Mouse (Mus musculus): ENCODE measurements around the gene Kcnh7.

Kcnh7 gene

GRCm38 (mm10) chr2:62935273-62935874, 248.7 kb downstream of the Kcnh7 start:
- no peak for DNase-seq

GRCm38 (mm10) chr2:62928494-62928893, 255.6 kb downstream of the Kcnh7 start:
- no peak for DNase-seq

DNA sequence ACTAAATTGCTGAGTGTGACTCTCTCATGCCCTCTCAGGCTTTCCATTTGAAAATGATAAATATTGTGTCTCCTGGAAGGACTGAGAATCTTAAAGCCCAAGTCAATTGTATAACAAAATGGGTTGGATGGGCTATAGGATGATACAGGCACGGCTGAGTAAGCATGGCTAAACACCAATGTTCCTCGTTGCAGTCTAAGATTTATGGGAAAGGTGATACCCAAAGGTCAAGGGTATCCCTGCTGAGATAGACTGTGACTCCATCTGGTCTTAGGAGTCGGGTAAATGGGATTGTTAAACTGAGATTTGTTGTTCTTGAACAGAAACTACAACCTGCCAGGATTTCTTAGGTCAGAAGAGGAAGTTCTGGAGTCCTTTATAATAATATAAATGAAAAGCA, 256.0 kb downstream of the Kcnh7 start:
- DNase-seq = no peak

DNA sequence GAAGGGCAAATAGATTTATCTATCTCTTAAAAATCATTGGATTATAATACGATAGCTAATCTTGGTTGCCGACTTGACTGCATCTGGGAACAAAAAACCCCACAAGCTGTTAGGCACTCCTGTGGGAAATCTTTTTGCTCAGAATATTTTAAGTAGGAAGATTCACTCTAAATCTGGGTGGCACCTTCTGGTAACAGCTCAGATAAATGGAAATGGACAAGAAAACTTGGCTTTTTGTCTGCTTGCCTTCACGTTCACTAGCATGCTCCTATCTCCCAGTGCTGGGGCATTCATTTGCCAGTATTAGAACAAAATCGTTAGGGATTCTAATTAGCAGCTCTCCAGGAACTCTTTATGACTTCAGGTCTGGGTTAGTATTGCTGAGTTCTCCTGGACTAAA, 260.3 kb downstream of the Kcnh7 start:
- DNase-seq = no peak

DNA sequence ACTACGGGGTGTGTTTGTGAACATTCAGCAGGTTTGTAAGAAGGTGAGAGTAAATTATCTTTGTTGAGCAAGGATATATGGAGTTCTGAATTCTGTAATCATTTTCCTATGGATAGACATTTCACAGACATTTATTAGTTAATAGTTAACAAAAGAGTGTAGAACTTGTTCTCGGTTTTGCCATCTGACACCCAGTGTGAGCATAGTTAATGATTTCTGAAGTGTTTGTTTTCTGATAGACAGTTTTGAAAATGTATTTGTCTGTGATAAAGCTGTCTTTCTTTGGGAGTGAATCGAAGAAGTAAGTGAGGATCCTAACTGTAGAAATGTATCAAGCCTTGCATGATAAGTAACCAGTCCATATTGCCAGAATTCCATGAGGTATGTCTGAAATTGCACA, 276.4 kb downstream of the Kcnh7 start:
- DNase-seq = no peak

DNA sequence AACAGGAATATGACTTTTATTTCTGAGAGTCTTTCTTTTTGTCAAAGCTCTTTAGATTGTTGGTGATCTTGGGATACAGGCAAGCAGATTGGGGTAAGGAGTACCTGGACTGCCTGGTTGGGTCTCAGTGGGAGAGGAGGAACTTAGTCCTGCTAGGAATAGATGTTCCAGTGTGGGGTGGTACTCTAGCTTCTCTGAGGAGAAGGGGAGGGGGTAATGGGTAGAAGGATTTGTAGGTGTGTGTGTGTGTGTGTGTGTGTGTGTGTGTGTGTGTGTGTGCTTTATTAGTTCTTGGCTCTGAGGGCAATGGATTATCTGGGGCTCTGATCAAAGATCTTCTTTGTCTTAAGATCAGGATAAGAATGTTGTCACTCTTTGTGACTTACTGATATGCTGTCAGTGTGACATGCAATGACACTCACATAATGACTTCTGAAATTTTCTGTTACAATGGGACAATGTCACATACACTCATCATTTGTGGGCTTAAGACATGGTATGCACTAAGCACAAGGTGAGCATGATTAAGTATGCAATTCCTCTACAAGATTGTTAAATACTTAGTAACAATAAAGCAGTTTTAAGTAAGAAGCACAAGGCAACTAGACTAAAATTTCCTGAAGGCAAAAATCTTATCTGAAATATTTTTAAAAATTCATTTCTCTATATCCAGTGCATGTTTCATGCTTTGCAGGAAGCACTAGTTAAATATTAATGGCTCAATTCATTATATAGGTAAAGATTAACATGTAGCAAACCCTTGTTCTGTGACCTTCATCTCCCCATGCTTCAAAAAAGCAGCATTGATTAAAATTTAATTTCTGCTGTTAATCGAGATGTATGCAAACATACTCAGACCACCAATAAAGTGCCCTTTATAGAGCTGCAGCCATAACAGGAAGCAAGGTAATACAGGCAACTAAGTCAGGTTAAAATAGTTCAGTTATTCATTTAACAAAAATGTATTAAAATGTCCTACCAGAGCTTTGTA, 281.4 kb downstream of the Kcnh7 start:
- DNase-seq = no peak

DNA sequence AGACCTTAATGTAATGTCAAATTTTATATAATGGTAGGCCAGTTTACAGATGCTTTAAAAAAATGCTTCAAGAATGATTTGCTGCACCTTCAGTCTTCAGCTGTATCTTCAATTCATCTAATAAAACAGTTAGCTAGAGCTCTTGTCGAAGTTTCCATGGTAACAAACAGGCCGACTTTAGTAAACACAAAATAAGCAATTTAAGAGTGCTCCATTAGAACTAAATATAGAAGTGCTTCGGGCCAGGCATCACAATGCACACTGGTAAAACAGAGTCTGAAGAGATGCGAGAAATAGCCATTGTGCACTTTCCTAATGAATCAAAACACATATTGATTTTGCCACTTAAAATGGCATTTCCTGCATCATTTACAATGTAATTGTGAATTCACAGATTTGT, 305.3 kb downstream of the Kcnh7 start:
- no peak for DNase-seq

DNA sequence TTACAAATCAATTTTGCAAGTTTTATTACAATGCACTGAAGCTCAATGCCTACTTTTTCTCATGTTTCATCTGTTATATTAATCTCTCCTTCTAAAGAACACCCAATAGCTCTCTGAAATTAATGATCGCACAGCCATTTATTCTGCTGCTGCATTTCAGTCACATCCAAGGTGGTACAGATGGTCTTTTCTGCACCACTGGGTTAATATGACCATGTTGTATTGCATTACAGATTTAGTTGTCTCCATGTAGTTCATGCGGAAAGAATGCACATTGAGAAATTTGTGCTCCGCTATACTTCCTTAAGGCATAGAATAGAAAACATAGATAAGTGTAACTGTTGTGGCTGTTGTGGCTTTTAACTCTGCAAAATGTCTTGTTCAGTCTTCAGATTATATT, 328.7 kb downstream of the Kcnh7 start:
- DNase-seq = no peak

GRCm38 (mm10) chr2:62842630-62843029, 341.5 kb downstream of the Kcnh7 start:
- no peak for DNase-seq

DNA sequence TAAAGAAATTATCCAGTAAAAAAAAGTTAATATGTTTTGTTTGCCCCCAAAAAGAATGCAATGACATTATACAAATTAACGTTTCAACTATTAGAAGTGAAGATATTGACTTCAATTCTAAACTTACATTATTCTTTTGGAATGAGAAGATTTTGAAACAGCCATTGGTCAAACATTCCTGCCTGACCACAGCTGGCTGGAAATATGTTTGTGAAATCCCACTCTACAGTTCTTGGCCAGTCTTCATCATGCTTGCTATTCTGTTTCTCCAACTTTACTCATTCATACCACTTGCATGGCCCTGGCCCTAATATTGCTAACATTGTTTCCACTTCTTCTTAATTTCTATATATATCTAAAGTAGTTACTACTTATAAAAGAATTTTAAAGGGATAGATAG, 349.8 kb downstream of the Kcnh7 start:
- DNase-seq = no peak

DNA sequence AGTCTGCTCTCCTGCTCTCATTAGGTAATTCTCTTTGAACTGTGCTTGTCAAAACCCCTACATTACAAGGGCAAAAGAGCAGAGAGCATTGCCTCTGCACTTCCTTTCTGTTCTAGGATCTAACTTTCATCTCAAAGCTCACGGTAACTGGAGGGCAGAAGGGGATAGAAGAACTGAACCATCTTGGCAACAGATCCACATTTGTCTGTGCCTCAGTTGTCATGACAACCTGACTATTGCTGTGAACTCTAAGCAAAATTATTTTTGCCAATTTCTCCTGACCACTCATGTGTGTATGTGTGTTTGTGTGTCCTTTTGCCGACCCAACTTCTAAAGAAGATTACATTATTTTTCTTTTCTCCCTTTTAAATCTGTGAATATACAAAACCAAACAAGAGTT, 364.9 kb downstream of the Kcnh7 start:
- DNase-seq = no peak

- no peak for DNase-seq
These were observed 368.1 kb downstream of the Kcnh7 start for GRCm38 (mm10) chr2:62816016-62816415.

GRCm38 (mm10) chr2:62808813-62809212, 375.3 kb downstream of the Kcnh7 start:
- no peak for DNase-seq

DNA sequence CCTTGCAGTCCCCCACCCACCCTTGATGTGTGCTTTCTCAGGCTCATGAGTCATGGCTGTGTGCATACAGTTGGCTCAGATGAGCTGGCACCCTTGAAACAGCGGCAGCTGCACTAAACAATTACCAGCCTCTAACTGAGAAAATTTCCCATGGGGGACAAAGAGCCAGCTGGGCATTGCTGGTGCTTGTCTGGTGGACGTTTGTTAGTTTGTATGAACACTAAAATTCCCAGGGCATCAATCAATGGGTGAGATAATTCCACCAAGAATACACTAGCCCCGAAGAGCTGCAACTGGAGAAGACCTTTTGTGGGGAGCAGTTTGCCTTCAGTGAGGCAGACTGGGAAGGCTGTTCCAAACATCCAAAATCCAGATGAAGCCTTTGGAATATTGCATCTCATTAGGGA, 376.6 kb downstream of the Kcnh7 start:
- DNase-seq = no peak

DNA sequence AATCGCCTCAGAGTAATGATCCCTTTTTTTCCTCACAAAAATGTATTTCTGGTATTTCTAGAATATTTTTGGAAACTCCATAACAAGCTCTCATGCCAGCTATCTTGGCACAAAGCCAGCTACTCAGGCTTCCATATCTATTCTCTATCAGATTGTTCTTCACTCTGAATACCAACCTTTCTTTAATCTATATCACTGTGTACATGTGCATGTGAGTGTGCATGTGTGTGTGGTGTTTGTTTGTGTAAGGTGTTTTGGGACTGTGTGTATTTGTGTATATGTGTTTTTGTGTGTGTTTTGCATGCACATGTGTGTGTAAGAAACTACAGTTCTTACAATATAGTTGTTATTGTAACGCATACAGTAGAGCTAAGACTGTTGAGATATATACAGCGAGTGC, 377.2 kb downstream of the Kcnh7 start:
- no peak for DNase-seq

DNA sequence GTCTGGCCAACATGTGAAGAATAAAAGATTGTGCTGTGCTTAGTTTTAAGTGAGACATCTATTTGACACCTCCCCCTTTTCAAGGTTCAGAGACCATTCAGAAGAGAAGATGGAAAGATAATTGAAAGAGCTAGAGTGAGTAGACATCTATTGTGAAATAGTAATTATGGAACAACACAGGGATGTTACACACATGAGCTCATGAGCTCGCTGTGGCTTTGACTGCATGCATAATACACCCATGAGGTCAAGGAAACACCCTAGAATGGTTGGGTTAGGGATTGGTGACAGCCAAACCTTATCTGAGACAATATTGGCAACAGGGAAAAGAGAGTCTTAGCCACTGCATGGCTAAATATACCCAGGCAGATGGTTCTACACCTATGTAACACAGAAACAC, 380.1 kb downstream of the Kcnh7 start:
- no peak for DNase-seq

- DNase-seq = no peak
These were observed 399.5 kb downstream of the Kcnh7 start for GRCm38 (mm10) chr2:62784460-62785038.

DNA sequence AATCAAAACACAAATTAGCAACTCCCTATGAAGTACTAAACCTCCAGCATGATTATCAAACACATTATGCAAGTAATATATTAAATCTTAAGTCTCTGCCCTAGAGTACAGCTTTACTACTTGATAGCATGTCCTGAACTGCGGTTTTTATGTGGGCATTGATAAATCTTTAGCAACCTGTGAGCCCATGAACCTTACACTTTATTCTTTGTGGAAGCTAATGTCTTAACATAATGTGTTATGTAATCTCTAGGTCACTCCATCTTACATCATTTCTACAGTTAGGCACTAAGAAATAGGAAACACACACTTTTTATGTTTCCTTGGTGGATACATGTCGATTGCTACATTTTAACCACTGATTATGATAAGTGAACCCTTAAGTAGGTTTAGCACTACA, 437.8 kb downstream of the Kcnh7 start:
- DNase-seq = no peak

DNA sequence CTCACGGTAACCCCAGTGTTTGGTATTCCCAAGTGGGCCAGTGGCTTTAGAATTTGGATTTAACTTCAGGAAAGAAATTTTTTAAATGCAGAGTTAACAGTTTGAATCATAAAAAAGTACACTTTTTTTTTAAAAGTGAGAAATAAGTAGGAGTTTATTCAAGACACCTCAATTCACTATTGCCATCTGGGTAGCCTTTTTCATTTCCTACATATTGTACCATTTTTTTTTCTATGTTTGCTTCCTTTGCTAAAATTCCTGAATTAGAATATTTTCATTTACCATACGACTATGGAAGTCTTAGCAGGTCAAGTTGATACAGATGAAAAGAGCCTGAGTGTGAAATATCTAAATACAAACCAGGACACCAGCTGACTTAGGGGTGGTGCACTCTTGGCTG, 441.0 kb downstream of the Kcnh7 start:
- no peak for DNase-seq

- DNase-seq = no peak
These were observed 453.4 kb downstream of the Kcnh7 start for GRCm38 (mm10) chr2:62730671-62731070.

DNA sequence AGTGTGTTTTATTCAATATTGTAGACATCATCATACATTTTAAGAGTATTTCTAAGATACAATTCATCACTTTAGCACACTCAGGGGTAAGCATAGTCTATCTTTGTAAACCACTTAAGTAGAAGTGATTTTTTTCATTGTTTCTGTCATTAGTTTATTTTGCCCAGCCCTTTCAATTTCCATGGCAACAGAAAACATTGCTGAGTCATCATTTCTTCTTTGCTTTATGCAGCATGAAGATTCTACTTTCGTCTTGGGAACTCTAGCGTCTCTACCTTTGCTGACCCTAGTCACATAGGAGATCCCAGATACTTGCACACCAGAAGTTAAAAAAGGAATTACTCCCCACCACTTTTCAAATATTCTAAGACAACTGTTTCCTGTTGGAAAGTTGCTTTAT, 456.4 kb downstream of the Kcnh7 start:
- DNase-seq = no peak

DNA sequence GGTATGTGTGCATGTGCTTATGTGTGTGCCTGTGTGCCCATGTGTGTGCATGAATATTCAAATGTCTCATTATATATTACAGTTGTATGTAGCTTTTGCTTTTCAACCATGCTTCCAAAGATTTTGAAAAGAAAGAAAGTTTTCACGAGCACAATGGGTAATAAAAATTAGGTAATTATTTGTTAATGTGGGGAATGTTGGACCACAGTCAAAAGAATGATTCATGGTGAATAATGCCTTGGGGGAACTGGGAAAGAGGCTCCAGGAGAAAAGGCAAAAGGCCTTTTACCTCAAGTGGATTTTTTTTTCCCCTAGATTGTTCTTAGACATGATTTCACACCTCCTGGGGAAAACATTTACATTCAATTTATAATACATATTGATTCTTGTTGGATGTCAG, 458.1 kb downstream of the Kcnh7 start:
- no peak for DNase-seq

DNA sequence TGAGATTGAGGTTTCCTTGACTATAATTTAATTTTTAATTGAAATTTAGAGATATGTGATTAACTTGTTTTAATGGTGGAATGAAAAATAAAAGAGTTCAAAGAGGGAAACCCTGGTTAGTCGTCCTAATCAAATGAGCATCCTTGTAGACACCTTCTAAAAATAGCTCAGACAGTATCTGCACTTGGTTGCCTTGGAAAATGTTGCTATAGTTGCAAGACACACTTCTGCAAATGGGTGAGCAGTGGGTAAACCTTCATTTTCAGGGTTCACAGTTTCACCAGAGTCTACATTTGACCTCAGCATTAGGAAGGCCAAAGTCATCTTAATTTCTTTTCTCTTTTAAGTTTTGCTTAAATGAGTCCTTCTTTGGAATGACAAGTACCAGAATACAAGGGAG, 465.7 kb downstream of the Kcnh7 start:
- no peak for DNase-seq

GRCm38 (mm10) chr2:62717270-62717669, 466.8 kb downstream of the Kcnh7 start:
- DNase-seq = no peak

Data from cerebellum, adult 8-10 months (tissue).